Mouse (Mus musculus) inflammation-experienced regulatory T-cells, adult 6 months (primary cell): Measurements from ENCODE around the gene Vps50. TPM values are rescaled to one million over a fixed set of nuclear protein-coding genes. Genes with fewer than 3 reads are reported as not detected.
"Not testable (repeated sequence)": the region's sequence is repeated elsewhere in the genome, so short reads cannot be mapped to it uniquely, and the experiment has no call there.

ENCODE experiments used
- ATAC-seq: one replicate; pipeline ENCODE4 v1.8.0; 2017
- polyA plus RNA-seq, 3 experiments: library from polyadenylated mRNA; unstranded; fragments of 100-300 nt; shearing (Covaris generic); gene quantifications; one replicate each; pipeline ENCODE4 v1.2.1; 2017

Gene Vps50
- polyA plus RNA-seq, 3 experiments from 2014 or later = 15.2 to 23.7 (median 17.1) TPM

DNA sequence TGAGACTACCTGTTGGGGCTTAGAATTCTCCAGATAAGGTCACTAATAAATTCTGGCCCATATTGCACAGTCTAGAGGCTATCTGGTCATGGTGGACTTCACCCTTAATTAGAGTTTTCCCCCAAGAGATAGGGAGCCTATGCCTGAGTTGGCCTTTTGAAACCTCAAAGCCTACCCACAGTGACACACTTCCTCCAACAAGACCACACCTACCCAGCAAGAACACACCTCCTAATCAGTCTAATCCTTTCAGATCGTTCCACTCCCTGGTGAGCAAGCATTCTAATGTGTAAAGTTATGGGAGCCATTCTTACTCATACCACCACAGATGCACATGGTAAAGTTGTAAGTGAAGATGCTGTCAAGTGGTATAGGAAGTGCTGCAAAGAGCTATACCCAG is 37.9 kb downstream of the Vps50 start:
- ATAC-seq = no peak

DNA sequence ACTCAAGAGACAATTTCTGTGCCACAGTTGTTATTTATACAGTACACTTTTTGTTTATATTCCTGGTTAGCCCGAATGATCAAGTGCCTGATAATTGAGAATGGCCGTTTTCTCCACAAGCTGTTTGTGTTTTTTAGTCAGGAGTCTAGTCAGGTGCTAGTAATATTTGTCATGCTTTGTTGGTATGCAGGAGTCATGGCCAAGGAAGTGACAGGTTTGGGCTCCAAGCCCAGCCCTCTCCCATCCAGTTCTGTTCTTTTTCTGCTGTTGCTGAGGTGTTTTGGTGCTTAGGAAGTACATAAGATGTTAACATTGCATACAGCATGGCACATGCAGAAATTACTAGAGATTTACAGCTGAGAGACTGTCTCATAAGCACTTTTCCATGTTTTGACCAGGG is 41.3 kb downstream of the Vps50 start:
- ATAC-seq = no peak

DNA sequence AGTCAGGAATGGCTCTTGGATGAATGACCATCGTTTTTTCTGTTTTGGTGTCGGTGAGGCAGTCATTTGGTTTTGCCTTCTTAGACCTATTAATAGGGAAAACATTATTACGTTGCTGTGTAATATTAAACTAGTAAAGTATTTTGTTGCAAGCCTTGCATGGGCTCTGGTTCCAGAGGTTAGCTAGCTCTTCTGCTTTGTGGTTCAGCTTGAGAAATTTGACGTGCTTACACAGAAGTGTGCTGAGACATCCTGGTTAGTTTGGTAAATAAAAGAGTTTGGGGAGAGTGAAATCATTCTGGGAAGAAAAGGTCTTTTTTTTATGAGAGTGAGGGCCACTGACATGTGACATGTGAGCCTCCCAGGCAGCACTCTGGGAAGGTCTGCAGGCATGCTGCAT is 45.7 kb downstream of the Vps50 start:
- ATAC-seq = no peak

DNA sequence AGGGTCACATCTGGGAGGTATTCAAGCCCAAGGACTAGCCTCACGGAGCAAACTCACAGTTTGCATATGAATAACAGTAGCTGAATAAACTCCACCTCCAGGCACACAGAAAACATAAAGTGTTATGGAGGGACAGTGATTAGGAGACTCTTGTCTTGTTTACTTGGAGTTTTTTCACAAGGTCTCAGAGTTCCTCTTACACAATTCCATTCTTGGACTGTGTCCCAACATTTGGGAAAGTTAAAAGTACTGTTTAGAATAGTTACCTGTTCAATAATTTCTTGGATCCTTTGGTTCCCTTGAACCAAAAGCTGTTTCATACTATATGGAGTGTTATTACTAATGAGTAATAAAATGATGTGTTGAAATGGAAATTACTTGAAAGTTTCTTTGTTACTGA is 46.8 kb downstream of the Vps50 start:
- no peak for ATAC-seq

DNA sequence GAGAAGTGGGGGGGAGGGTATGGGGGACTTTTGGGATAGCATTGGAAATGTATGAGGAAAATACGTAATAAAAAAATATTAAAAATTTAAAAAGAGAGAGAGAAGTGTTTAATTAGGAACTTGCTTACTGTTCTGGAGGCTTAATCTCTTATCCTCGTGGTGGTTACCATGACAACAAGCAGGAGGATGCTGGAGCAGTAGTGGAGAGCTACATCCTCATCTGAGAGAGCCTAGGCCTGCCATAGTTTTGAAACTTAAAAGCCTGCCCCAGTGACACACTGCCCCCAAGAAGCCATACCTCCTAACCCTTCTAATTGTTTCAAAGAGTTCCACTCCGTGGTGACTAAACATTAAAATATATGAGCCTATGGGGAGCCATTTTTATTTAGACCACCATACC is 50.8 kb downstream of the Vps50 start:
- no peak for ATAC-seq

DNA sequence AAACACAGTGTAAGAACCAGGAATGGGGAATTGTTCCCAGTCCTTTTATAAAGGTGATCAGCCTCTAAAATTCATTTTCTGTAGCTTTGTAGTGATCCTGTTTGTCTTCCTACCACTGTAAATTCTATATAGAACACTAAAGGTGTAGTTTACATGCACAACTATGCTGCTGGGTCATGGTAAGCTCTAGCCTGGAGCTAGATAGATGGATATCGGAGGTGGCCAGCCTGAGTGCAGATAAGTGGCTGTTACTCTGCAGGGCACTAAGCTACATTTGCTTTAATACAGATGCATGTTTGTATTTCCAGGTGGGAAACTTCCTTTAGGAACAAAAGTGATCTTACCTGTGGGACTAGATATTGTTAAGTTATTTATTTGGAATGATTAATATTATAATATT is 51.8 kb downstream of the Vps50 start:
- no peak for ATAC-seq

DNA sequence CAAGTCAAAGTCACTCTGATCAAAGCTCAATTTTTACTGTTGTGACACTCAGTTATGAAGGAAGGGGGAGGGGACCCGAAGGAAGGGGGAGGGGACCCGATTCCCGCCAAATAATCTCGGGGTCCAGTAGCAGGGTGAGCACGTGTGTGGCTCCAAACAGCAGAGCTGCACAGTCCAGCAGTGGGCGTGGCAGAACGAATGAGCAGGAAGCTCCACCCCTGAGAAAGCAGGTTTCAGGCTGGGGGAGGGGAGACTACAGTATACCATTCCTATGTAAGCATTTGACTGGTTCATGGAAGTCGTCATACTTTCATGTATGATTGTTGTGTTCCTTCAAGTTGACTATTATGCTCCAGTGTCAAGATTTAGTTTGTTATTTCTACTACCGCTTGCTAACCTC is 54.5 kb downstream of the Vps50 start:
- not testable (repeated sequence) for ATAC-seq

DNA sequence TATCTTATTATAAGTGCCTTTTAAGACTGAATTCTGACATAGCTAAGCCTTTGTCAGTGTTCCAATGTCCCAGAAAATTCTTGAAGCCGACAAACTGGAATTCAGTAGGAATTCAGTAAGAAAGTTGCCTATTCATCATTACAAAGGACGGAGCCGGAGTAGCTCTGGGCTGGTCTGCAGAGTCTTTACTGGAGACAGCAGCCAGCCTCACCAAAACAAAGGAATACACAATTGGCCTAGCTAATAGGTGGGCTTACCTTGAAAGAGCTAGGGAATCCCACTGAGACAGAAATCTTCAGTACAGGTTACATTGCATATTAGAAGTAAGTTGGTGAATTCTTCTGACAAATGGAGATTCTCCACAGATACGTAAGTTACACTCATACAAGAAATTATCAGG is 59.0 kb downstream of the Vps50 start:
- ATAC-seq = no peak

DNA sequence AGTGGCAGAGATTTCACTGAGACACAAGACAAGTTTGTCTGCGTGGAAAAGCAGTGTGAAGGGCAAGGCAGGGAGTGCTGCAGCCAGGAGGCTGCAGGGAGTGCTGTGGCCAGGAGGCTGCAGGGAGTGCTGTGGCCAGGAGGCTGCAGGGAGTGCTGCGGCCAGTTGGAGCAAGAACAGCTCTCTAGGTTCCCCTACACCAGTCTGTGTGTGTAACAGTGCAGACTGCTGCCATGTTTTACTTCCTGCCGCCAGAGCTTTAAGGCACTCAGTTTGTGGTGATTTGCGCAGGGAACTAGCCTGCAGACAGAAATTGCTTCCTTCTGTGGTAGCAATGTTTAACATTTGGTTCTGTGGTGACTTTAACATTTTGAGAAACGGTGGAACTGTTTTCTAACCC is 61.8 kb downstream of the Vps50 start:
- ATAC-seq = no peak

DNA sequence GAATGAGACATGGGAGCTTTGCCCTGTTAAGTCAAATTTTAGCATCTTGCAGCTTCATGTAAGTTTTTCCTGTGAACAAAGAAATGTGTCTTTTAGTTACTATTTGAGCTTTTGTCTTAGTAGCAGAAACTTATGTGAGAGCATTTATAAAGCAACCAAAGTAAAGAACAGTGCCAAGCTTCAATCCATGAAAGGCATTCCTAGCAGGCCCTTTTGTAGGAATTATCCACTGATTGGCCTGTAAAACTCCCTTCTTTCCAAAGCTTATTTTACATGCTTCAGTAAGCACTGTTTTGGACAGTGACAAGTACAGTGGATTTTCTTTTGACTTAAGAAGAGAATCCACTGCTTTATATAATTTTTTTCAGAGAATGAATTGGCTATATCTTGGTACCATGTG is 64.1 kb downstream of the Vps50 start:
- no peak for ATAC-seq

DNA sequence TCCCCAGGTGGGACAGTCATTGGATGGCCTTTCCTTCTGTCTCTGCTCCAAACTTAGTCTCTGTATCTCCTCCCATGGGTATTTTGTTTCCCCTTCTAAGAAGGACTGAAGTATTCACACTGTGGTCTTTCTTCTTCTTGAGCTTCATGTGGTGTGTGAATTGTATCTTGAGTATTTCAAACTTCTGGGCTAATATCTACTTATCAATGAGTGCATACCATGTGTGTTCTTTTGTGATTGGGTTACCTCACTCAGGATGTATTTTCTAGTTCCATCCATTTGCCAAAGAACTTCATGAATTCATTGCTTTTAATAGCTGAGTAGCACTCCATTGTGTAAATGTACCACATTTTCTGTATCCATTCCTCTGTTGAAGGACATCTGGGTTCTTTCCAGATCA is 65.9 kb downstream of the Vps50 start:
- not testable (repeated sequence) for ATAC-seq

DNA sequence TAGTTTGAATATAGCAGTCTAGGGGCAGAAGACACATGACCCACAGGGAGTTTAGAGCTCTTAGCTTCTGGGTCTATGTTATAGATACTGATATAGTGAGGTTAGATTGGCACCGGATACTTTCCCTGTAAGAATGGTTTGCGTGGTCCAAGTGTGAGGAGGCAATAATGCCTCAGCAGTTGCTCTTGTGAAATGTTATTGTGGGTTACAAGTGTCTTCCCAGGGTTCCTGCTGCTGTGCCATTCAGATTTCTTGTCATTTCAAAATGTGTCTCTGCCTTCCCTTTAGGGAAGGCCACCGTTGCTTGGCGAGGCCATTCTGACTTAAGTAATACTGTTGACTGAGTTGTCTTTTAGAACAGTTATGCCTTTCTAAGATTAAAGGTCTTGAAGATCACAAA is 66.8 kb downstream of the Vps50 start:
- no peak for ATAC-seq

DNA sequence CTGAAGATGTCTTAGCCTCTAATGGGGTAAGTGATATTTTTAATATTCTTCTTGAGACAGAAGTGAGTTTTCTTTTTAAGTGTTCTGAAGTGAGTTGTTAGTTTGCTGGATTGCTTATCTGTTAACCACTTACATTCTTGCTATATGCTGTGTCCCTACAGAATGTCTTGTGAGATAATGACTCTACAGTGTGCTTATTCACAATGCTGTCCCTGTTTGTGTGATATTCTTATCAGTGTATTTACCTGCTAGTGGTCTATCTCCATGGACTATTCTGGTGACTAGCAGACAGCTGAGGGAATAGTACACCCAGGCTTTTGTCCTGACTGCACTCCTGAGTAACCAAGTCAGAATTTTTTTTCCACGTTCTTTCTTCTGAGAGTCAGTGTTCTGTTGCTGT is 67.5 kb downstream of the Vps50 start:
- ATAC-seq = no peak

DNA sequence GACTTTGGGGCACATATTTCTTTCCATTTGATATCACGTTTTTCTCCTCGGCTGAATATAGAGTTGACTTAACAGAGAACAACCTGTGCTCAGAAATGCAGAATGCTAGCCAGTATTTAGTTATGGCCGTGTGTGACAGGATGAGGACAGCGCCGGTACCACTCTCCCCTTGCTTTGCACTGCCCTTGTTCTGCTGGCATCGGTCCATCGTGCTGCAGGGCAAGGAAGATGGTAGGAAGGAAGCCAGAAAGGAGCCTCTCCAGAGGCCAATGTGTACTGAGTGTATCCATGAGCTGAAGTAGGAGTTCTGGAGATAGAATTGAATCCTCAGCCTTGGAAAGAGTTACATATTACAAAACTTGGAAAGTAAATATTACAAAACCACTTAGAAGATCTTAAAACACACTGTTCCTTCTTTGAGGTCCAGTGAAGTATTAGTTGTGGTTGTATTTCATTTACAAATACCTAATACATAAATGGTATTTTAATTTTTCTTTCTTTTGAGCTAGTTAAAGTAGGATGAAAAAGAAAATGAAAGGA is 69.0 kb downstream of the Vps50 start:
- ATAC-seq = no peak

DNA sequence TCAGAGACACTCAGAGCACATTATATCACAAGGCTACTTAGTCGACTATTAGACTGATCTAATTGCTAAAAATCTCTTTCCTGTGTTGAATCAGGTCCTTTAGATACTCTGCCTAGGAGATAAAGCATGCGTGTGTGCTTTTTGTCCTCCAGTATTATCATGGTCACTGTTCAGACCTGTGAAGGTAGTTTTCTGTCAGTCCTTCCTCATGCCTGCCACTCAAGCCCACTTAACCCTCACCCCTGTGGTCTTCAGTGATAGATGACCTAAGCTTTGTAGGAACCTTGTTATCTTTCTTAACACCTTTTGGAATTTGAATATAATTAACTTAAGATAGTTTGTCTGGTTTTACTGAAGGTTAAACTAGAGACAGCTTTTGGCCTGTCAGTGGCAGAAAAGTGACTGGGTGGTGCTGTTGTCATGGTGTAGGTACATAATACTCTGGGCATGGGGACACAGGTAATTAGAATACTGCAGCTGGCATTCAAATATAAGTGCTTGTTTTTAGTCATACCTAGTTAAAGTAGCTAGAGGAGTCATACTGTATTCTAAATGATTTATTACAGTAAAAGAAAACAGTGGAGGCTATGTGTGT is 74.1 kb downstream of the Vps50 start:
- no peak for ATAC-seq

DNA sequence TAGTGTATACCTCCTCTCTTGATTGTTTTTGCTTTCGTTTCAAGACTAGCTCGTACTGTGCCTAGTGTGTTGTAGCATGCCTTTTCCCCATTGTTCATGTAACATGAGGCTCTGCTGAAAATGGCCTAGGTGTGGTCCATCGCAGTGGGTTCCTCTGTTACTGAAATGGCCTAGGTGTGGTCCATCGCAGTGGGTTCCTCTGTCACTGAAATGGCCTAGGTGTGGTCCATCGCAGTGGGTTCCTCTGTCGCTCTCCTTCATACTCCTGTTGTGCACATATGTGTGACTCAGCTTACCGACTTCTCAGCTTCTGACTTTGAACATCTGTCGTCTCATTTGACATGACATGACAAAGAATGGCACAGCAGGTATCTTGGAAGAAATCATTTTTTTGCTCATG is 75.6 kb downstream of the Vps50 start:
- no peak for ATAC-seq

DNA sequence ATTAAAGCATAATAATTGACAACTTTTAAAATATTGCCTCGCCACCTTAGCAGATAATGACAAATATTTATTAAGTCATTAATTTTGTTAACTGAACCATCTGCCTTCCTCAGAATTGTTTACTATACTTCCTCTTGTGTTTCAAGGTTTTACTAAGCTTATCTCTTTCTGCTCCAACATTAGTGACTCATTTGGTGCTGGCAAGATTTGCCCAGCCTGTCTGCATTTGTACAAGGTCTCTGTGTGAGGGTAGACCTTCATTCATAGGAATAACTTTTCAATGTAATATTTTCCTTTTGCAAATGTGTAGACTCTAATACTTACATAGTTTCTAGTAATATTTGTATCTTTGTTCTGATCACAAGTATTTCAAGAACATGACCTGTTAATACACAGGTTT is 87.2 kb downstream of the Vps50 start:
- ATAC-seq = no peak

DNA sequence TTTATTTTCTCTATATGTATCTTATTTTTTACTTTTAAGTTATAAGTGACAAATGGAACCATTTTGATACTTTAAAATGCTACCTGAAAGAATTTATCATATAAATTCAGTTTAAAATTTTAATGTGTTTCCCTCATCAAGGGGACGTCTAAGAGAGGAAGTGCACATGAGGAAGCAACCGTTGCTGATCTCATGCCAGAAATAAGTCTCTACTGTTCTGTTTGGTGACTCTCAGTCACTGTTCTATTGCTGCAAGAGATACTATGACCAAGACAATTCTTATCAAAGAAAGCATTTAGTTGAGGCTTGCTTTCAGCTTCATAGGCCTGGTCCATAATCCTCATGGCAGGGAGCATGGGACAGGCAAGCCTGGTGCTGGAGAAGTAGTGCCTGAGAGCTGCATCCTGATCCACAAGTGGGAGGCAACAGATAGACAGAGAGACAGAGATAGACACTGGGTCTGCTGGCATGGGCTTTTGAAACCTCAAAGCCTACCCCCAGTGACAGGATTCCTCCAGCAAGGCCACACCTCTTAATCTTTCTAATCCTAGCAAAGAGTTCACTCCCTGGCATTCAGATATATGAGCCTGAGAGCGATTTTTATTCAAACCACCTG is 92.2 kb downstream of the Vps50 start:
- ATAC-seq = no peak

DNA sequence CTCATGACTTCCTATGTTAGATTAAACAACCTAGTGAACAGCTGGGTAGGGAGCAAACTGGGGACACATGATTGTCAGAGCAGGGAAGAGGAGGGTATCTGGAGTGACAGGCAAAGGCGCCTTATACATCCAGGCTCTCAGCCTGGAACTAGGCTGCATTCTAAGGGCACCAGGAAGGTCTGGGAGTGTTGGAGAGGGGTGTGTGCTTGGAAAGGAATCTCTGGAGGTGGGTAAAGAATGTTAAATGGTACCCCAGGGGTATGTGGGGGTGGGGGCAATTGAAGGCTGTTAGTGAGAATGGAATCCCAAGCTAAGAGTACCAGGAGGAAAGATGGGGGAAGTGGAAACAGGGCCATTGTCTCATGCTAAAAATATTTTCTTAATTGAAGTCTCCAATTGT is 96.1 kb downstream of the Vps50 start:
- ATAC-seq = no peak

DNA sequence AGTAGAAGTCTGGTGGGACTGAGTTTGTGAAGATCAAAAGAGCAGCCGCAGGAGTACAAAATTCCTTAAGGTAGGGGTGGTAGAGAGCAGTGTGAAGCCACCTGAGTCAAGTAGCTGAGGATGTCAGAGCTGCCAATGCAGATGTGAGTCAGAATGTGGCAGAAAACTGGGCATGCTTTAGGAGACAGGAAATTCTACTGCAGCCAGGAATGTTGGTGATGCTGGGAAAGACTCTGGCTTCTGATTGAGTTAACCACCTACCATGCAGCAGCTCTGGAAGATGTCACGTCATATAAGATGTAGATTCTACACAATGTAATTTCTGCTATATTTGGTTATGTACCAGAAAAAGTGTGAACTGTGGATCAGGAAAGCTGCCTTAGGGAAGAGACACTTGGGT is 114.6 kb downstream of the Vps50 start:
- no peak for ATAC-seq

DNA sequence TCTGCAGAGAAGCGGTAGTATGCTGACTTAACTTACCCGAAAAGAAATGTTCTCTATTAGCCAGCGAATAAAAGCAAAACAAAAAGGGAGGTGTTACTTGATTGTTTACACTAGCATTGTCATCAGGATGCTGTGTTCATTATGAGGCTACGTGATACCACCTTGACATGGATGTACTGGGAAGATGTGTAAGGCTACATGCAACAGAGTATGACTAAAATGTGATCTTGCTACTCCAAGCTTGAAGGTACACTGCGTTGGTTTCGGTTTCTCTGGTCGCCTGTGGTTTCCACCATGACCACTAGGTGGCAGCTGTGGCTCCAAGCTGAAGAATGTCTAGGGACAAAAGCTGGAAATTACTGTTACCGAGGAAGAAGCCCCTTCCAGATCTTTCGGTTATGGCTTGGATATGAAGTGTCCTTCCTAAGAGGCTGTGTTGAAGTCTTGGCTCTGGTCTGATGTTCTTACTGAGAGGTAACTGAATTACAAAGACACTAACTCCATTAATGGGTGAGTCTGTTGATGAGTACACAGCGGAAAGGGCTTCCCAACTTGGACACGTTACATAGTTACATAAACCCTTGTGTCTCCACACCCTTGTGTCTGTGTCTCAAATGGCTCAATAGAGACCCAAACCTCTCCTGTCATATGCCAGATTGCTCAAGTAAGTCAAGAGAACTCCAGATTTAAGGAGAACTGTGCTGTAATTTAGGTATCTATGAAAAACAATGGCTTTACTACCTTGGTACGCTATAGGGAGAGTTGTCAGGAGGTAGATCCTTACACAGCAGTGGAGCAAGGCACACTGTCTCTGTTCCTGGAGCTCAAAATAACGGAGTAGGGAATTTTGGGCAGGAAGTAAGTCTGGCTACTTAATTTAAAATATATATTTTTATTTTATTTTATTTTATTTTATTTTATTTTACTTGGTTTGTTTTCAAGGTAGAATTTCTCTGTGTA is 122.5 kb downstream of the Vps50 start:
- peak; percentile 98 for ATAC-seq
